9 mouse cellular contexts compared by ENCODE assay signal in the genomic region with DNA sequence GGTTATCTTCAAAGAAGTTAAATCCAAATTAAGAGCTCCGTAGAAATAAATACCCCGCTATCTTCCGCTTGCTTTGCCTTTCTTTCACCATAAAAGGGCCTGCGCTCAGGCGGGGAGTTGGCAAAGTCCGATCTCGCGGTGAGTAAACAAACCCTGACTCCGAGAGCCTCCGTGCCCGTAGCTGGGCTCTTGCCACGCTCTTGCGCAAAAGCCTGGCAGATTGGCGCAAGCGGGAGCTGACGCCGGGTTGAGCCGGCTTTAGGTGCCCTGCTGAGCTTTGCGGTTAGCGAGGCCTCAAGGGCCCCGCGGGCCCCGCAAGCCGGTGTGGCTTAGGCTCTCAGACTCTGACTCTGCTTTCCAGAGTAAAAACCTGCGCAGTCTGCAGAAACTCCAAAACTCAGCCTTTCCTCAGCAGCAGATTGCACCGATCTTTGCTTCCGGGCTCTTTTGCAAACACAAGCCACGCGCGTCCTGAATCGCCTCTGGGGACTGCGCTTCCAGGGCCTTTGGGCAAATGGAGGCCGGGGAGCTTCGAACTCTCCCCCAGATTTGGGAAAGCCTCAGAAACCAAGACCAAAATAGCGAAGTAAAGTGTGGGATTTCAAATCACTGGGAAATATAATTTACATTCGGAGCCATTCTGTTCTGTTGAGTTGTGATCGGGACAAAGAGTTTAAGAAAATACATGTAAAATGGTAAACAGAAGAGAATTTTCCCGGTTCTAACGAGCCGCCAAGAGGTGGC. TPM values are rescaled to one million over a fixed set of nuclear protein-coding genes. Genes with fewer than 3 reads are reported as not detected.
DNase-seq lines count a peak whose midpoint lies in the region; ATAC-seq and TF ChIP-seq lines count a peak whose summit lies in the region.
"Had no signal": no experiment of that assay in that cellular context is flagged by ENCODE, and none has a peak within 500 bp of the region (broad histone marks: within the 10 kb centered on the region; RNA-seq: fewer than 3 reads in every experiment).

No protein-coding gene starts in this region.

- TF ChIP-seq EP300 in heart, postnatal 0 days (IDR thresholded peaks at IDR 0.05; ENCODE audit: low read depth): no peak

- WGBS in embryonic facial prominence, embryonic 15.5 days: 1% methylated on average over 40 of the region's 40 CpGs
- 2% methylated on average over 40 of the region's 40 CpGs for WGBS in heart, postnatal 0 days
- WGBS in stomach, embryonic 14.5 days: 1% methylated on average over 40 of the region's 40 CpGs

- no peak for ATAC-seq in embryonic facial prominence, embryonic 15.5 days (ENCODE audit: insufficient number of reproducible peaks, low FRiP score, low TSS enrichment, low read depth)
- peak; percentile 44; the same call in 1 of the 2 replicates for ATAC-seq in heart, postnatal 0 days (ENCODE audit: insufficient read depth, low read depth)
- no peak for ATAC-seq in stomach, embryonic 14.5 days (ENCODE audit: insufficient number of reproducible peaks, insufficient read depth, low FRiP score, low read depth)

- H3K4me3 ChIP-seq in embryonic facial prominence, embryonic 15.5 days (replicated peaks): peak overlapping the region; percentile 18
- H3K4me3 ChIP-seq in heart, postnatal 0 days (ENCODE audit: low read depth, low read length): peak overlapping the region; percentile 37
- H3K4me3 ChIP-seq in stomach, embryonic 14.5 days (ENCODE audit: low read depth, low read length): 0 out of 2 replicates have a peak overlapping the region, but pooled peaks have one; percentile 5

- peak overlapping the region; percentile 28 for H3K4me2 ChIP-seq in embryonic facial prominence, embryonic 15.5 days (replicated peaks)
- H3K4me2 ChIP-seq in heart, postnatal 0 days (ENCODE audit: low read depth, low read length): peak overlapping the region; percentile 45
- peak overlapping the region; percentile 18; the same call in 1 of the 2 replicates for H3K4me2 ChIP-seq in stomach, embryonic 14.5 days (replicated peaks; ENCODE audit: low read depth, low read length)

- no peaks in the 10 kb centered on the region for H3K9me3 ChIP-seq in embryonic facial prominence, embryonic 15.5 days (replicated peaks)
- H3K9me3 ChIP-seq in heart, postnatal 0 days (replicated peaks; ENCODE audit: control insufficient read depth, low read length): no peaks in the 10 kb centered on the region
- no peaks in the 10 kb centered on the region for H3K9me3 ChIP-seq in stomach, embryonic 14.5 days (ENCODE audit: control insufficient read depth, low read depth, low read length)

- peaks cover 94% of the 10 kb centered on the region for H3K27me3 ChIP-seq in embryonic facial prominence, embryonic 15.5 days
- H3K27me3 ChIP-seq in heart, postnatal 0 days (ENCODE audit: control insufficient read depth, insufficient read depth, low read length): peaks cover 96% of the 10 kb centered on the region
- peaks cover 78% of the 10 kb centered on the region for H3K27me3 ChIP-seq in stomach, embryonic 14.5 days (ENCODE audit: control insufficient read depth, insufficient read depth, low read length)

- H3K27ac ChIP-seq in embryonic facial prominence, embryonic 15.5 days (replicated peaks): no peak overlapping the region
- no peak overlapping the region for H3K27ac ChIP-seq in heart, postnatal 0 days (ENCODE audit: low read depth)
- no peak overlapping the region for H3K27ac ChIP-seq in stomach, embryonic 14.5 days (ENCODE audit: low read length)
- H3K27ac ChIP-seq: macrophage had no signal

- H3K9ac ChIP-seq in embryonic facial prominence, embryonic 15.5 days: no peak overlapping the region
- no peak overlapping the region for H3K9ac ChIP-seq in heart, postnatal 0 days (replicated peaks; ENCODE audit: low read depth, low read length)
- no peak overlapping the region for H3K9ac ChIP-seq in stomach, embryonic 14.5 days (replicated peaks; ENCODE audit: low read depth, low read length)

- H3K36me3 ChIP-seq in embryonic facial prominence, embryonic 15.5 days: no peaks in the 10 kb centered on the region
- no peaks in the 10 kb centered on the region for H3K36me3 ChIP-seq in heart, postnatal 0 days (replicated peaks; ENCODE audit: control insufficient read depth, insufficient read depth, low read length)
- H3K36me3 ChIP-seq in stomach, embryonic 14.5 days (ENCODE audit: control insufficient read depth, insufficient read depth, low read length): no peaks in the 10 kb centered on the region

- H3K4me1 ChIP-seq in embryonic facial prominence, embryonic 15.5 days: peaks cover 44% of the 10 kb centered on the region
- H3K4me1 ChIP-seq in heart, postnatal 0 days (ENCODE audit: control insufficient read depth, insufficient read depth): 0 out of 2 replicates have a peak, but pooled peaks cover 8% of the 10 kb centered on the region
- peaks cover 20% of the 10 kb centered on the region for H3K4me1 ChIP-seq in stomach, embryonic 14.5 days (ENCODE audit: control insufficient read depth, insufficient read depth, low read length)

- peak; percentile 23 for DNase-seq in layer of hippocampus, adult 9-11 months
- DNase-seq in layer of hippocampus, adult 18-20 months (ENCODE audit: low spot score in 2 of 2): no peak
- DNase-seq in heart, postnatal 0 days (ENCODE audit: low spot score): no peak
- DNase-seq in kidney, postnatal 14 days: peak; percentile 82
- peak; percentile 82 to 88 for DNase-seq in lung, postnatal 4 days
- no peak for DNase-seq in layer of hippocampus, postnatal 14 days (ENCODE audit: low spot score in 2 of 2)

- no peak for TF ChIP-seq CTCF in heart, postnatal 0 days (IDR thresholded peaks at IDR 0.05; ENCODE audit: low read depth)

RNA-seq across cellular contexts. Expression of gene Lhx1, which starts 2.6 kb away (rescaled TPM):
- under 1 TPM; 0.27 to 0.28 TPM for total RNA-seq in layer of hippocampus, adult 18-20 months (2021)
- polyA plus RNA-seq in embryonic facial prominence, embryonic 15.5 days (2015; fragmentation: Nextera tagmentation; extraction: Ambion mirVana): 0.13 and 0.15 TPM in 2 replicates
- total RNA-seq in heart, postnatal 0 days (2014; rRNA removed; ENCODE audit: low replicate concordance): not detected in 2 replicates
- not detected in 2 replicates for polyA plus RNA-seq in heart, postnatal 0 days (2015; fragmentation: Nextera tagmentation; extraction: Ambion mirVana)
- 0.06 TPM in 1 of 2 replicates, not detected in the other for polyA plus RNA-seq in stomach, embryonic 14.5 days (2014; fragmentation: Nextera tagmentation; extraction: Ambion mirVana)
- 1 to 10 TPM in 1 of 2 experiments, under 1 TPM in 1; 0.91 to 1.6 TPM for total RNA-seq in layer of hippocampus, postnatal 14 days (2021)
- polyA plus RNA-seq: macrophage had no signal

RNA-seq across cellular contexts. Expression of gene Aatf, which starts 9.4 kb away (rescaled TPM):
- 10 to 100 TPM; 21.5 to 21.6 TPM for total RNA-seq in layer of hippocampus, adult 18-20 months (2021)
- polyA plus RNA-seq in embryonic facial prominence, embryonic 15.5 days (2015; fragmentation: Nextera tagmentation; extraction: Ambion mirVana): 43.3 and 49.4 TPM in 2 replicates
- total RNA-seq in heart, postnatal 0 days (2014; rRNA removed; ENCODE audit: low replicate concordance): 7.1 and 21.9 TPM in 2 replicates
- polyA plus RNA-seq in heart, postnatal 0 days (2015; fragmentation: Nextera tagmentation; extraction: Ambion mirVana): 15.9 and 16.3 TPM in 2 replicates
- polyA plus RNA-seq in stomach, embryonic 14.5 days (2014; fragmentation: Nextera tagmentation; extraction: Ambion mirVana): 50.4 and 51.2 TPM in 2 replicates
- 10 to 100 TPM; 19.8 to 23.4 TPM for total RNA-seq in layer of hippocampus, postnatal 14 days (2021)

Comparison
In these comparisons a context has a peak if more than half of its experiments do, and no peak if none do; other contexts are left out.
1. DNase-seq: peak in layer of hippocampus, adult 9-11 months (single experiment), kidney, postnatal 14 days (single experiment) and lung, postnatal 4 days (2 of 2); none in layer of hippocampus, adult 18-20 months (0 of 2), heart, postnatal 0 days (single experiment) and layer of hippocampus, postnatal 14 days (0 of 2).
2. Peak in every context shown above with its lines, with median percentiles within 50 percentile points of each other: H3K4me2 ChIP-seq and H3K4me3 ChIP-seq.